Mouse (Mus musculus): ENCODE results near the gene Adgrf2.

The Adgrf2 gene

DNA sequence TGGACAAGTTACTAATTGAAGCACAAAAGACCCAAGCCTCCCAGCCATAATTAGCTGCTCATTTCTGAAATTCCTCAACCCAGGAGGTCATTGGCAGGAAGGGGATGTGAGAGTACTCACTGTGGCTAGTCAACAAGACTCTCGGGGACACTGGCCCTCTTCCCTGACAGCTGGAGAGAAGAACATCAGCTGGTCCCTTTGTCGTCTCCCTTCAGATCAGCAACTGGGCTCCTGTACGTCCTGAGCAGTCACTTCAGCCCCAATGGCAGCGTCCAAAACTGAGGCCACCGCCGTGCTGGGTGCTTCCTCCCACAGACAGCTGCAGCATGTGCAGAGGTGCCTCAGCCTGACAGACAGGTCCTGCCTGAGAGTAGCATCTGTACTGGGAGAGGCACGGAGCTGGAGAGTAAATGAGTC, at the start of gene Adgrf2:
TSS of gene Adgrf2 (minus strand) at position 379 of the 417 bp plus-strand sequence.
- no peak for DNase-seq (ENCODE audit: low spot score)

DNA sequence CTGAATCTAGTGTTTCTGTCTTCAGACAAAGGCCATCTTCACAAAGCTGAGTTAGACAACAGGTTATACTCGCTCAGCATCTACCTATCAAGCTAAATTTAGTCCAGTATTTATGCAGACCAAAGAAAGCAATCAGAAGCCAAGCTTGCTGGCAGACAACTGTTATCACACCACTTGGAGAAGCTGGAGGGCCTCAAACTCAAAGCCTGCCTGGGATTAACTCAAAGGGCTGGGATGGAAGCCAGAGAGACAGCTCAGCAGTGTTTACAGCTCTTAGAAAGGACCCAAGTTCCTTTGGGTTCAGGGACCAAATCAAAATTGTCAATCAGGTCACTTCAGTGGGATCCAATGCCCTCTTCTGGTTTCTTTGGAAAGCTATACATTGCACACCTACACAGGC, 48.8 kb upstream of the Adgrf2 start:
- no peak for DNase-seq (ENCODE audit: low spot score)

DNA sequence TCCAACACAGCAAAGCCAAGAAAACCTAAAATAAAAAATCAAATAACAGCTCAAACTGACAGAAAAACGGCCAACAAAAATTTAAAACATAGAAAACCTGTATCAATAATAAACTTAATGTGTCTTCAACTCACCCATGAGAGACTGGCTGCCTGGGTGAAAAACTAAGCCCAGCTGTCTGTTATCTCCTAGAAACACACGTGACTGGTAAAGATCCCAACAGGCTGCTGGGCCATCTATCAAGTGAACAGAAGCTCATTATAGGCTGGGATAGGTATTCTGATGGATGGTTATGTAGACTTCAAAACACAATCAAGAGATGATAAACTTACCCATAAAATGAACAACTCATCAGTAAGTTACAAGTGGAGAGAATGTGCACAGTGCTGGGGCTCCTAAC, 47.7 kb upstream of the Adgrf2 start:
- DNase-seq (ENCODE audit: low spot score): no peak

DNA sequence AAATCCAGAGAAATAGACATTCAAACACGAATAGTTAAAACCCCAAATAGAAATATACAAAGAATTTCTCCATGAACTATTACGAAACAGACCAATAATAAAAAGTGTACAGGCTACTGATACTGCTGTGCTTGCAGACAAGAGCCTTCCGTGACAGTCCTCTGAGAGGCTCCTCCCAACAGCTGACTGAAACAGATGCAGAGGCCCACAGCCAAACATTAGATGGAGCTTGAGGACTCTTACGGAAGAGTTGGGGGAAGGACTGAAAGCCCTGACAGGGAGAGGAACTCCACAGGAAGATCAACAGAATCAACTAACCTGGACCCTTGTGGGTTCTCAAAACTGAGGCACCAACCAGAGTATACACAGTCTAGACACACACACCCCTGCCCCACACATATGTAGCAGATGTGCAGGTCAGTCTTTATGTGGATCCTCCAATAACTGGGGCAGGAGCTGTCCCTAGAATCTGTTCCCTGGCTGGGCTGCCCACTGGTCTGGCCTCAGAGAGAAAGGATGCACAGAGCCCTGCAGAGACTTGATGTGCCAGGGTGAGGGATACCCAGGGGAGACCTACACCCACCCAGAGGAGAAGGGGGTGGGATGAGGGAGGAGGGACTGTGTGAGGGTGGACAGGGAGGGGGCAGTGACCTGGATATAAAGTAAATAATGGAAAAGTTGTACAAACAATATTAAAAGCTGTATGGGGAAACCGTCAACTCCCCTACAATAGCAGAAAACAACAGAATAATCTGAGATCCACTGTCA, 46.9 kb upstream of the Adgrf2 start:
- DNase-seq (ENCODE audit: low spot score): no peak

DNA sequence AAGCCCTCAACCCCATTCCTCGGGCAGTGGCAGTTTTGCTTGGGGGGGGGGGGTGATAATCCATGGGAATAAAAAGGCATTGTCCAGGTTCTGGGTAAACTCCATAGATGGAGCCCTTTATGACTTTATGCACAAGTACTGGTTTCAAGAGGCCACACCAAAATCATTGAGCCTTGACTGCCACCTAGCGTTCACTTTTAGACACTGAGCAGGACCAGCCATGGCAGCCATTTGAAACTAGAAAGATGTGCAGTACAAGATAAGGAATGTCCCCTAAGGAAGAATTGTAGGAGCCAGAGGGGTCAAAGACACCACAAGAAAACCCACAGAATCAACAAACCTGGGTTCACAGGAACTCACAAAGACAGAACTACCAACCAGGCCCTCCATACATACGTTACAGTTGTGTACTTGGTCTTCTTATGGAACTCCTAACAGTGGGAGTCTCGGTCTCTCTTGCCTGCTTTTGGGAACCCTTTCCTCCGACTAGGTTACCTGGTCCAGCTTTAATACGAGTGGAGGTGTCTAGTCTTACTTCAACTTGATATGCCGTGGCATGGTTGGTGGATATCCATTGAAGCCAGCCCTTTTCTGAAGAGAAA, 40.3 kb upstream of the Adgrf2 start:
- peak; percentile 87 for DNase-seq (ENCODE audit: low spot score)

DNA sequence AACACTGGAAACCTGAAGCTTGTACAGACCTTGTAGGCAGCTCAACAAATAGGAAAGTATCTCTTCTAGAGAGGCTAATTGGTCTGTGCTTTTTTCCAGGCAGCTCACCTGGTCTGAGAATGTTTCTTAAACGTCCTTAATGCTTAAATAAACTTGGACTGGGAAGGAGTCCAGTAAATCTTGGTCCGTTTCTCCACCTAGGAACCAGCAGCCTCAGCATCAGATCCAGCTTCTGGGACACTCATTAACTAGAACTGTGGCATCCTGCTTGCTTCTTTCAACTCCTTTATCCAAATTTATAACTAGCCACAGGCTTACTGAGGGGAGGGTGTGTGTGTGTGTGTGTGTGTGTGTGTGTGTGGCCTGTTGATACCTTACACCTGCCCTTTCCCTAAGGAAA, 11.8 kb upstream of the Adgrf2 start:
- DNase-seq (ENCODE audit: low spot score): no peak

DNA sequence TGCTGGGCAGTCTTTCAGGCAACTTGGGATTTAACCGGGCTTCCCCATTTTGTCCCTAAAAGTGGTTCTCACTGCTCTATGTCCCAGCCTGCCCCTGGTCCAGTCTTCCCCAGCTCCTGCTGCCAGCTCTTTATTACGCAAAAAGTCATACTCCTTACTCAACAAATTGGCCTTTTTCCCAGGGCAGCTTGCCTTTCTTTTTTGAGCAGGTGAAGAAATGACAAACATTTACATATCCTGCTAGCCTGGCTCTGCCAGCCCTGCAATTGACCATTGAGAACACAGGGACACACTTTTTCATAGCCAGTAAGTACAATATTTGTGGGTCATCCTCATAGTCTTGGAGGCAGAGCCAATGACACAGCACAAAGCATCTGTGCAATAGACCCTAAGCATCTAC, 10.2 kb upstream of the Adgrf2 start:
- no peak for DNase-seq (ENCODE audit: low spot score)

DNA sequence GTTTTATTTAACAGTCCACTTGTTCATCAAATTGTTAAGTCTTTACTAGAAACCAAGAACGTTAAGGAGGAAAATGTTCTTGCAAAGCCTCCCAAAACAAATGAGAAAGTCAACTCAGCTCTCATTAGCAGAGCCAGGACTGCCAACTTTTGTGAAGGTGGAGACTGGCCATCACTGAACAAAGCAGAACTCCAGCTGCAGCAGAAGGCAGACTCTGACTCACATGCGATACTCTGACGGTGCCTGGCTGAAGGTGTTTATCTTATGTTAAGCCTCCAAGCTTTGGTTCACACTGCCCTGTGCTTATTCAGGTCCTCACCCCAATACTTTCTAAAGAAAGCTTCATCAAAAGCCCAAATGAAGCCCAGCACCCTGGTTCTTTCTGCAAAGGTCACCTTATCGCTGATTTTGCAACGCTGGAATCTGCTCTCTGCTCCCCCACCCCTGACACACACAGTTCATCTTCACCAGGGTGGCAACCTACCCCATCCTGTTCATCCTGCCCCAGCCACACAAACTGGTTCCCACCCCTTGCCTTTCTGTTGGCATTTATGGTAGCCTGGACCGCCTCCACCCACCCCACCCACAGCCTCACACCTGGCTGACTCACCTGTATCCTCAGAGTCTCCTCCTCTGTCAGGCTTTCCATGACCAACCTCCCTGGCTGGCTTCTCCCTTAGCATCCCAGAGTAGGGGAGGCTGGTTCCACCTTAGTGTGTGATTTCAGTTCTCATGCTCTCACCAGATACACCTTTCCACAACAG, 3.9 kb upstream of the Adgrf2 start:
- no peak for DNase-seq (ENCODE audit: low spot score)

DNA sequence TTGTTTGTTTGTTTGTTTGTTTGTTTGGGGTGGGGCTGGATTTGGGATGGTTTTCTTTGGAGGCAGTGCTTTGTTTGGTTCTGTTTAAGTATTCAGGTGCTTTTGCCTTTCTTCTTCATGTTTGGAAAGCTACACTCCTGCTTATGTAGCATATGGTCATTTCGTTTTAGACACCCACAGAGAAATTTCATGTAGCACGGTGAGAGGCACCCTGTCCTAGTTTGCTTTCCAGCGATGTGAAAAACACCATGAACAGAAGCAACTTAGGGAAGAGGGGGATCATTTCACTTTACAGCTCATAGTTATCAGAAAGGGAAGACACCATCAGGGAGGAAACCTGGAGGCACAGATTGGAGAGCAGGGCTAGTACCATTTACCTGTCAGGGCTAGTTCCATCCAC, 844 bp upstream of the Adgrf2 start:
- no peak for DNase-seq (ENCODE audit: low spot score)

DNA sequence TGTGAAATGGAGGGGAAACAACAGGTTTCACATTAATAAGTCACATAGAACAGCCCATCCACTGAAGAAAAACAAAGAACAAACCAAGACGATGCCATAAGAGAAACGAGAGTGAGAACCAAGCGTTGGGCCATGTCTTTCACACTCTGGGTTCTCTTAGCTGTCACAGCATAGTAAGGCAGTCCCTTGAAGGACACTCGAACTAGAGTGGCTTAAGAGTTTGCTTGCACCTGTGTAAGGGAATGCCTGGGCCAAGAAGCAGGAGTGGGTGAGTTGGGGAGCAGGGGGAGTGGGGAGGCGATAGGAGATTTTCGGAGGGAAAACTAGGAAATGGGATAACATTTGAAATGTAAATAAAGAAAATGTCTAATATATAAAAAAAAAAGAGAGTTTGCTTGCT, 3.2 kb downstream of the Adgrf2 start:
- DNase-seq (ENCODE audit: low spot score): no peak

DNA sequence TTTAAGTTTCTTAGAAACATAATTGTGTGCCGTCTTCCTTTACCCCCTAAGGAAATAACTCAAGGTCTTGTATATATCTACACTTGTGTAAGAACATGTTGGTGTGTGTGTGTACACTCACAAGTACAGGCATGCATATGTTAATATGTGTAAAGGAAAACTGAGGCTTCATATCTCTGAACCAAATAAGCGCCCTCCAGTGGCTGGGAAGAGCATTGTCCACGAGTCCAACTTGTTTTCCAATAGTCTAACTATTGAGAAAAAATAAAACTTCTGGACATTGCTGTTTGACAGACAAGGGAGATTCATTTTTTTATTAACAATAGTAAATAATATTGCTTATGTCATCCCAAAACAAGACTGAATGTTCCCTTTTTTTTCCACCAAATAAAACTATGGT, 24.8 kb downstream of the Adgrf2 start:
- DNase-seq (ENCODE audit: low spot score): no peak

DNA sequence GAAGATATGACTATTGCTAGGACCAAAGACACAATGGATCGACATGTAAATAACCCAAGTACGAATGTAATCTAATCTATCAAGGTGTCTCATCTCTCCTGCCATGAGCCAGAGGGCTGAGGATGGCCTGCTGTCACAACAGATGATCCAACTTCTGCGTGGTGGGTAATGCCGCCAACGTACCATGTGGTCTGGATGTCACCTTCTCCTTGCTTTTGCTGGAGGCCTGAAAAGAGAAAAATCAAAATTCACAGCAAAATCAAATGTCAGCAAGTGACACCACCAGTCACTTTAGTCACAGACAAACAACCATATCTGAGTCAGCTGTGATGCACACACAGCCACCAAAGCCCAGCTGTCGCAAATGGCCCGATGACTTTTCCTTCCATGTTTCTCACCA, 27.0 kb downstream of the Adgrf2 start:
- DNase-seq (ENCODE audit: low spot score): no peak

DNA sequence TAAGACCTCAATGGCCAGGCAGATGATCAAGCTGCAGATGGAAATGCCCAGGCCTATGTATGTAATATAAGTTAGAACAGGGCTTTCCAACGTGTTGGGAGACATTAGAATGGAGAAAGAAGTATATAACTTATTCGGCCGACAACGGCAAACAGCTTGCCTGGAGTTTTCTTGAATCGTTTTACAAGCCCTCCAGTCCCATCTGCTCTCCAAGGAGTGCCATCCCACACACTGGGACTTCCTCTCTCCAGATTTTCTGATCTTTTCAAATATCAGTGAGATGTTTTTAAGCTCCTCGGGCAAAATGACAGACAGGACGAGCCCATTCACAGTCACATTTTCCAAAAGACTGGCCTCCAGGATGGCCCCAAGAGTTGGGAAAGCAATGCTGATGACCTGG, 31.3 kb downstream of the Adgrf2 start:
- DNase-seq (ENCODE audit: low spot score): no peak

DNA sequence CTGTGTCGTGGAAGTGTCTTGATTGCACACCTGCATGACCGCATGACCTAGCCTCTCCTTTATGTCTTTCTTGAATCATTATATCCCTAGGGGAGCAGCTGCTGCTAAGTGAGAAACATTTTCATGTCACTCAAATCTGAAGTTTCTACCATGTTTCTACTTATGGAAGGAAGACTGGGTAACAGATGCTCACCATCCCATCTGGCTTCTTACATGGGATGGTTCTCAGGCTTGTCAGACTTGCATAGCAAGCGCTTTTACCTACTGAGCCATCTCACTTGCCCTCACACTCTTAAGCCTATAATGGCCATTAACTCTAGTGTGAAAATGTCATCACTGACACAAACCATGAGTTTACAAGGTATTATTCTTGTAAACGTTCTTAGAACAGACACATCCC, 36.4 kb downstream of the Adgrf2 start:
- DNase-seq (ENCODE audit: low spot score): no peak

DNA sequence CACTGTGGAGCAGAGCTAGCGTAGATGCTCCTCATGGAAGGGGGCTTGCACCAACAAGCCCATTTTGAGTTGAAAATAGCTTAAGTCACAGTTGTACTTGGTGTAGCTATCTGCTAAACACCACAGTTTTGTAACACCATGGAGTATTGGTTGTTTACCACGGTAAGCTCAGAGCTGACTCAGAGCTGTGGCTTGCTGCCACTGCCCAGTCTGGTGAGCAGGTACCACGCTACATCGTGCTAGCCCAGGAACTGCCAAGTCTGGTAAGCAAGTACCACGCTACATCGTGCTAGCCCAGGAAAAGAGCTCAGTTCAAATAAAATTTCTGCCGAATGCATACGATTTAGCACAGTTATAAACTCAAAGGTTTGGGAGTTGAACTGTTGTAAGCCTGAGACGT, 39.8 kb downstream of the Adgrf2 start:
- DNase-seq (ENCODE audit: low spot score): no peak

DNA sequence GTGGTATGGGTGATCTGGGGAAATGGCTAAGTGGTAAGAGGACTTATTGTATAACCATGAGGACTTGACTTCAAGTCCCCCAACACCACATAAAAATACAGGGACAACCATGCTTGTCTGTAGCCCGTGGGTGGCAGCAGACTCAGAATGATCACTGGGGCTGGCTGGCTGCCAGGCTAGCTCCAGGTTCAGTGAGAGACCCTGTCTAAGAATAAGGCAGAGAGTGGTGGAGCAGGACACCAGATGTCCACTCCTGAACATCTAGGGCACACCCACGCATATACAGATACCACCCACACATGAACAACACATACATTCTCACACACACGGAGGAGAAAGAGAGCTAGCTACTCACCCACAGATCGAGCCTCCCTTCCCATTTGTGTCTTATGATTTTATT, 47.2 kb downstream of the Adgrf2 start:
- DNase-seq (ENCODE audit: low spot score): no peak

DNA sequence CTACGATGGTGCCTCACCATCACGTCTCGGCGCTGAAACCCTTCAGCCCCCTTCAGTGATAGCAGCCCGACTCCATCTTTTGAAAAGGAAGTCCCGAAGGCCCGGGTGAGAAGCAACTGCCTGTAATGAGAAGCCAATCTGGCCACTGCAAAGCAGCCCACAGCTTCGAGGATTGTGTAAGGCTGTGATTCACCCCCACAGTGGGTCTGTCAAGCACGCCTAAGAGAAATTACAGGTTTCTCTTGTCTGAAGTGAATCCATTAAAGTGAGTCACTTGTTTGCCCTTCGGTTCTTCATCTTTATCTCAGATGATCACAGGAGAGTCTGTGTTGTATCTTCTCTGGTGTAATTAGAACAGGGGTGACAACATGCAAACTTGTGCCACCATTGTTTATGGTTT, 49.8 kb downstream of the Adgrf2 start, which contains the start of gene Adgrf4:
TSS of gene Adgrf4 (minus strand) at position 149 of the 400 bp plus-strand sequence.
- no peak for DNase-seq (ENCODE audit: low spot score)

DNA sequence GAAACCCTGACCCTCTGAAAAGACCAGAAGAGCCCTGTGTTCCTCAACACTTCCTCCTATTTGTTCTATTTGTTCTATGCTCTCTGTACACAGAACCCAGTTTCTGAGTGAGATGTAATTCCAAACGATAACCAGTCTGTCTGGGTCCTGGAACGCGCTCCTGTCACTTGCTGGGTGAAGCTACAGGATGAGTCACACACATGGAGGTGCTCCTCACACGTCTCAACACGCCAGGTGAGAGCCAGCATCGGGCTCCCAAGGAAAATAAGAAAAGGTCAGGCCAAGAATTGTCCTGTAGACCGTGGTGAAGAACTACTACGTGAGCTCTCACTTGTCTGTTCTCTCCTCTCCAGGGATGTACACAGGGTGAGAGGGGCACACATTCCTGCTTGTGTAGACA, 51.4 kb downstream of the Adgrf2 start:
- no peak for DNase-seq (ENCODE audit: low spot score)

All from layer of hippocampus, adult 9-10 months (tissue).